Mouse (Mus musculus) CH12.LX (cell line): ENCODE data around the gene 2900026A02Rik.

Source experiments
- CHD2 ChIP-seq: IDR thresholded peaks from 2 replicates; pipeline ENCODE4 v1.6.1; 2011; ENCODE audit warnings: low read length, improper control_type of control experiment
- ETS1 ChIP-seq: conservative IDR thresholded peaks from 2 replicates; pipeline ENCODE4 v1.6.1; 2012; ENCODE audit warnings: low read depth, mild to moderate bottlenecking, inconsistent platforms, low read length, improper control_type of control experiment, moderate library complexity
- JUND ChIP-seq: conservative IDR thresholded peaks from 2 replicates; pipeline ENCODE4 v1.6.1; 2011; ENCODE audit warnings: low read depth, low read length, improper control_type of control experiment
- POLR2AphosphoS2 ChIP-seq: IDR thresholded peaks from 2 replicates; pipeline ENCODE4 v1.6.1; 2011; ENCODE audit warnings: low read depth, low read length, improper control_type of control experiment
- RCOR1 ChIP-seq: conservative IDR thresholded peaks from 2 replicates; pipeline ENCODE4 v1.6.1; 2012; ENCODE audit warnings: low read depth, mild to moderate bottlenecking, inconsistent platforms, low read length, improper control_type of control experiment
- UBTF ChIP-seq: IDR thresholded peaks from 2 replicates; pipeline ENCODE4 v1.6.1; 2012; ENCODE audit warnings: low read depth, mild to moderate bottlenecking, inconsistent platforms, low read length, improper control_type of control experiment, moderate library complexity
- ZNF384 ChIP-seq: IDR thresholded peaks from 2 replicates; pipeline ENCODE4 v1.6.1; 2012; ENCODE audit warnings: low read depth, low read length, improper control_type of control experiment, inconsistent platforms

DNA sequence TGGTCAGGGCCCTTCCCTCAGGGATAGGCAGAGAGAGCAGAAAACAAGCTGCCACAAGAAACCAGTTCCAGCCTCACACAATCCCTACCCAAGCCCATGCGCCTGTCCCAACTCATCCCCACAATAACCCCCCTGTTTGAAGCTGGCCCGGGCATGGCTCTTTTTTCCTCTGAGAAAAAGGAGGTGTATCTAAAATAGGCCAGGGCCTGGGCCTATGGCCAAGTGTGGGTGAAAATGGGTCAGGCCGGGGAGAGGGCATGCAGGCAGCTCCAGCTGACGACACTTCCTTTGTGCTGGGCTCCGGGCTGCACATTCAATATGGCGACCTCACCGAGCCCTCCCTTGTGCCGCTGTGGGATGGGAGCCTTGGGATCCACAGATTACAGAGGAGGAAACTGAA, 177.5 kb downstream of the 2900026A02Rik start:
- TF ChIP-seq UBTF: no peak
- TF ChIP-seq JUND: no peak
- no peak for TF ChIP-seq CHD2
- no peak for TF ChIP-seq ZNF384
- no peak for TF ChIP-seq POLR2AphosphoS2
- no peak for TF ChIP-seq RCOR1
- no peak for TF ChIP-seq ETS1
